Mouse (Mus musculus): ENCODE measurements around the gene Tubb2a.

DNA sequence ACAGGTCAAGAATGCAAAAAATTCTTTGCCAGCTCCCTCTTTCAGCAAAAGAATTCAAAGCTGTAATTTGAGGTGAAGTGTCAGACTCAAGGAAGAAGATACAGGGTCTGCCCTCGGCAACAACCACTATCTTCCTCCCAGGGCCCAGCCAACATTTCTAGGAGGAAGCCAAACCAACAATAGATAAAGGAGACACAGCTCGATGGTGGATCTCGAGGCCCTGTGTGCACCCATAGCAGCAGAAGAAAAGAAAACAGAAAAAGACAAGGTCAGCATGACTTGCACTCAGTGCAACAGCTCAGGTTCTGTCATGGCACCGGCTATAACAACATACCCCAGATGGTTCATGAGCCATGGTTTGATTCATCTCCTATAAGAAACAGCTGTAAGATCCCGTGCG, 38.7 kb upstream of the Tubb2a start:
- TF ChIP-seq POLR2A (IDR thresholded peaks at IDR 0.05; ENCODE audit: extremely low read depth, insufficient read depth, low read length) = no peak
- no peak for TF ChIP-seq CTCF (IDR thresholded peaks at IDR 0.05; ENCODE audit: extremely low read depth, insufficient read depth, low read length)
